Mouse (Mus musculus) hindbrain, embryonic 16.5 days (tissue): ENCODE results near the gene Dlgap3. TPM values are rescaled to one million over a fixed set of nuclear protein-coding genes. Genes with fewer than 3 reads are reported as not detected.

Source experiments
- ATAC-seq: fragments of 200-750 bp; cut with Nextera tagmentation; 2 replicates; pipeline ENCODE4 v1.8.0; 2017; ENCODE audit warnings: moderate TSS enrichment, moderate library complexity
- H3K27ac ChIP-seq: fragments of 300-500 bp; sonication (generic); 2 replicates; pipeline ENCODE4 v1.5.1; 2014; ENCODE audit warnings: low read depth, mild to moderate bottlenecking, control low read depth, low read length, moderate library complexity
- H3K27me3 ChIP-seq: fragments of 300-500 bp; sonication (generic); replicated peaks from 2 replicates; pipeline ENCODE4 v1.6.1; 2014; ENCODE audit warnings: low read length; ENCODE audit not compliant: control insufficient read depth, insufficient read depth
- H3K36me3 ChIP-seq: fragments of 300-500 bp; sonication (generic); 2 replicates; pipeline ENCODE4 v1.6.1; 2014; ENCODE audit warnings: mild to moderate bottlenecking, low read length, moderate library complexity, mixed read lengths; ENCODE audit not compliant: control insufficient read depth, insufficient read depth
- H3K4me1 ChIP-seq: fragments of 300-500 bp; sonication (generic); 2 replicates; pipeline ENCODE4 v1.6.1; 2014; ENCODE audit warnings: low read depth, low read length; ENCODE audit not compliant: control insufficient read depth, insufficient read depth
- H3K4me2 ChIP-seq: fragments of 300-500 bp; sonication (generic); 2 replicates; pipeline ENCODE4 v1.6.1; 2014; ENCODE audit warnings: mild to moderate bottlenecking, low read length, control low read depth, moderate library complexity
- H3K4me3 ChIP-seq: fragments of 300-500 bp; sonication (generic); 2 replicates; pipeline ENCODE4 v1.5.1; 2014; ENCODE audit warnings: mild to moderate bottlenecking, low read length, control low read depth, moderate library complexity
- H3K9ac ChIP-seq: fragments of 300-500 bp; sonication (generic); 2 replicates; pipeline ENCODE4 v1.6.1; 2014; ENCODE audit warnings: low read depth, mild to moderate bottlenecking, control low read depth, low read length, moderate library complexity
- H3K9me3 ChIP-seq: fragments of 300-500 bp; sonication (generic); 2 replicates; pipeline ENCODE4 v1.6.1; 2014; ENCODE audit warnings: mild to moderate bottlenecking, low read length, moderate library complexity; ENCODE audit not compliant: control insufficient read depth
- WGBS: fragments of 180-500 bp; shearing (Covaris S2); extraction: QIAGEN DNeasy Blood & Tissue Kit; methylation state at CpG from one replicate; pipeline ENCODE4 v1.1.7; 2014; 5-methylcytosine and 5-hydroxymethylcytosine counted together
- polyA plus RNA-seq: library from polyadenylated mRNA; unstranded; fragments of >200 nt; fragmentation: Nextera tagmentation; extraction: Ambion mirVana; gene quantifications from 2 replicates; pipeline ENCODE4 v1.2.1, GENCODE M21; 2015

The Dlgap3 gene
- polyA plus RNA-seq, 1 experiment from 2014 or later, result 21.0 TPM

DNA sequence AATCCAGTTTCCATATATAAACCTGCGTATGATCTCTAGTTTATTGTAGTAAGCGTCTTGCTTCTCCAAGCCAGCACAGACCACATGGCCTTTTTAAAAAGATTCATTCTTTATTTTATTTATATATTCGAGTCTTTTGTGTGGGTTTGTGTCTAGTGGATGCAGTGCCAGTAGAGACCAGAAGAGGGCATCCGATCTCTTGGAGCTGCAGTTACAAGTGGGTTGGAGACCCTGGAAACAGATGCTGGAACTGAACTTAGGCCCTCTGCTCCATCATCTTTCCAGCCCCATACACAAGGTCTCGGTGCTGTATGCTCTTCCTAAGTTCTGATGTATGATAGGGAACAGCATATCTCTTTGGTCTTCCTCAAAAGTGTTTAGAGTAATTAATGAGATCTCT lies 13.2 kb upstream of the Dlgap3 start:
- ATAC-seq, result no peak
- Histone ChIP-seq H3K4me2 (no peak overlapping the region), H3K9me3 (no peaks in the 10 kb centered on the region), H3K27me3 (no peaks in the 10 kb centered on the region), H3K9ac (no peak overlapping the region), H3K4me3 (no peak overlapping the region), H3K27ac (no peak overlapping the region), H3K4me1 (no peaks in the 10 kb centered on the region), H3K36me3 (no peaks in the 10 kb centered on the region)
- 65% methylated on average over 5 of the region's 5 CpGs for WGBS

- no peak for ATAC-seq
Measured at GRCm38 (mm10) chr4:127157746-127158145, 11.3 kb upstream of the Dlgap3 start.

GRCm38 (mm10) chr4:127163926-127164325 lies 5.1 kb upstream of the Dlgap3 start:
- Histone ChIP-seq H3K9ac (no peak overlapping the region), H3K4me1 (peaks cover 7% of the 10 kb centered on the region), H3K27ac (no peak overlapping the region), H3K27me3 (no peaks in the 10 kb centered on the region), H3K9me3 (no peaks in the 10 kb centered on the region), H3K36me3 (no peaks in the 10 kb centered on the region), H3K4me2 (no peak overlapping the region), H3K4me3 (no peak overlapping the region)
- no peak for ATAC-seq
- 72% methylated on average over 8 of the region's 8 CpGs for WGBS

More at GRCm38 (mm10) chr4:127157746-127158145, 11.3 kb upstream of the Dlgap3 start:
- Histone ChIP-seq H3K9me3 (no peaks in the 10 kb centered on the region), H3K4me1 (no peaks in the 10 kb centered on the region), H3K27me3 (no peaks in the 10 kb centered on the region), H3K4me3 (no peak overlapping the region), H3K9ac (no peak overlapping the region), H3K27ac (no peak overlapping the region), H3K36me3 (no peaks in the 10 kb centered on the region), H3K4me2 (no peak overlapping the region)
- WGBS, result 85% methylated on average over 4 of the region's 4 CpGs

DNA sequence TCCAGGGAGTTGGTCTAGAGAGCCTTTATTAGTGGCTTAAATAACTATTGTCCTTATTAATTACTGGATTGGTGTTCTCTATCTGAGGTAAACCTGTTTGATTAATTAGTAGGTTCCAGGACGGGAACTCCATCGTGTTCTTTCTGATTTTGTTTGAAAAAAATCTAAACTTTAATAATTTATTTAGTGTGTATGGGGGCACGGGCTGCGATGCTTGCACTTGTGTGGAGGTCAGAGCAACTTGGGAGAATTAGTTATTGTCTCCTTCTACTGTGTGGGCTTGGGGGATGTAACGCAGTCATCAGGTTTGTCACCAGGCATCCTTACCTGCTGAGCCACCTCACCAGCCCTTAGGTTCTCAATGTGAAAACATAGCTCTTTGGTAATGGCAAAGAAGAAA lies 1.9 kb upstream of the Dlgap3 start:
- Histone ChIP-seq H3K4me2 (no peak overlapping the region), H3K4me1 (peaks cover 24% of the 10 kb centered on the region), H3K9me3 (no peaks in the 10 kb centered on the region), H3K4me3 (no peak overlapping the region), H3K36me3 (no peaks in the 10 kb centered on the region), H3K27ac (no peak overlapping the region), H3K27me3 (no peaks in the 10 kb centered on the region), H3K9ac (no peak overlapping the region)
- WGBS, result 66% methylated on average over 5 of the region's 5 CpGs
- ATAC-seq, result no peak

DNA sequence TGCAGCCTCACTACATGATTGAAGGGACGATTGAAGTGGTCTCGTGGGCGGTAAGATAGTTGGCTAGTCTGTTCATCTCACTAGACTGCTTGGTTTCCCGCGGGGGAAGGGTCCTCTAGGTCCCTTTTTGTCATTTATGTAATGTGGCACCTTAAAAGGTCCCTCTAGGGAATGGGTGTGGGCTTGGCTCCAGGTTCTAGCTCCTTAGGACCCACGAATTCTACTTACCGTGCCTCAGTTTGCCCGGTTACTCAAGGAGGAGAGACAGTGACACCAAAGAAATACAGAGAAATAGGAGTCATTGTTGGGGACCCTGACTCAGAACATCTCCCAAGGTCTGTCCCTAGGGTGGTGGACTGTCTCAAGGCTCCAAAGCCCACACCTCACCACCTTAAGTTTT lies 1.3 kb upstream of the Dlgap3 start:
- Histone ChIP-seq H3K27ac (peak overlapping the region; percentile 86; the same call in 1 of the 2 replicates), H3K4me3 (peak overlapping the region; percentile 85), H3K27me3 (no peaks in the 10 kb centered on the region), H3K4me1 (peaks cover 29% of the 10 kb centered on the region), H3K4me2 (peak overlapping the region; percentile 86), H3K9ac (peak overlapping the region; percentile 85), H3K36me3 (no peaks in the 10 kb centered on the region), H3K9me3 (no peaks in the 10 kb centered on the region)
- 11% methylated on average over 8 of the region's 8 CpGs for WGBS
- no peak; the same call in 1 of the 2 replicates for ATAC-seq

DNA sequence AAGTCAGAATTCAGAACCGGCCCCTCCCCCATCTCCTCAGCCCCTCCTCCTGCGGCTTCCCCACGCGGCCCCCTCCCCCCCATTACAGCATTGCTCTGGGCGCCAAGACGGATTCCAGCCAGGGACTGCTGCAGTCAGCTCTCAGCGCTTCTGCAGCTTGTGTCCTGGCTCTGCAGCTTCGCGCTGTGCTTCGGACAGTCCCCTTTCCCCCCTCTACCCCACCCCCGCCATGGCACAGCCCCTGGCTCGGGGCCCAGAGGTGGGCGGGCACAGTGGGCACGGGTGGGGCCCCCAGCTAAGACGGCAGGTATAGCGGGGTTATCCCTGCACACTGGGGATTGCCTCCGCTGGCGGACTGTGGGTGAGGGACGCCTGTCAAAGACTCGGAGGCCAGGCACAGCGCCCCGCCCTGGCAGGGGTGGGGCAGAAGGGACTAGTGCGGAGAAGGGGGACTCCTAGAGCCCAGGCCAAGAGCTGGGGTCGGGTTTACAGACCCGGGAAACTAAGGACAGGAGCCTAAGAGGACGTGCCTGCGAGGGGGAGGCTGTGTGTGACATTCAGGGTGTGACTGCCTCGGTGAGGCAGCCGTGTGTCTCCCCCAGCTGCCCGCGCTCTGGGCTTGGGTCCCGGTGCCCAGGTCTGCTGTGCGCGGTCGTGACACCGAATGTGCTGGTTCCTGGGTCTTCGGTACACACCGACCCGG lies 642 bp upstream of the Dlgap3 start:
- Histone ChIP-seq H3K9me3 (no peaks in the 10 kb centered on the region), H3K4me3 (peak overlapping the region; percentile 85), H3K4me2 (peak overlapping the region; percentile 86), H3K27ac (peak overlapping the region; percentile 86), H3K36me3 (no peaks in the 10 kb centered on the region), H3K27me3 (no peaks in the 10 kb centered on the region), H3K4me1 (peaks cover 34% of the 10 kb centered on the region), H3K9ac (peak overlapping the region; percentile 85)
- ATAC-seq, result peak; percentile 75
- WGBS, result 0% methylated on average over 39 of the region's 39 CpGs

DNA sequence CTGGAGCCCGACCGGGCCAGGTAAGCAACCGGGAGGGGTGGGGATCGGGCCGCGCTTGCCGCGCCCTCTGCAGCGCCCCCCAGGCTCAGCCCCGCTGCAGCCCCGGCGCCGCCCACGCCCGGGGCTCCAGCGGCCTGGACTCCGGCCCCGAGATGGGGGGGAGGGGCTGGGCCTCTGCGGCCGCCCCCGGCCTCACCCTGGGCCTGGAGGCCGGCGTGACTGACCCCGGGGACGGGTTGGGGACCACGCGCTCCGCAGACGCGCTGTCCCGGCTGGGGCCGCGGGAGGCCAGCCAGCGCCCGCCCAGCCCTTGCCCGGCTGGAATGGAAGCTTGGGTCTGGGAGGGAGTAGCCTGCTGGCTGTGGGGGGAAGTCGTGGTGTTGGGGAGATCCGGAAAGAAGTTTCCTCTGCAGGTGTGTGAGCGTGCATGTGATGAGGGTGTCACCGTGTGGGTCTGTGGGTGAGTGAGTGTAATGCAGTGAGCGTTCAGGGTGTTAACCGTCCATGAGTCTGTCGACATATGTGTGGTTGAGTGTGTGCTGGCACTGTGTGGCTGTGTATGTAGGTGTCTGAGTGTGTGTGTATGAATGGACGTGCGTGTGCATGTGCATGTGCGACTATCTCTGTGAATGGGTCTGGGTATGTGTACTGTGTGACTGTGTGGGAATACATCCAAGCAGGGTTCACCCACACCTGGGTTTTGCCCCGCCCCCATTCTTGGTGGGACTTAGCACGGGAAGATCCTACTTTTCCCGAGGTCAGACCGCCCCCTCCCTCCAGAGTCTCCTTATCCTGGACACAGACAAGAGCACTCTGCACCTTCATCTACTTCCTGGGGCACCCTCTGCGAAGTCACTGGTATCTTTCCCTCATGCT lies 580 bp downstream of the Dlgap3 start:
- Histone ChIP-seq H3K36me3 (no peaks in the 10 kb centered on the region), H3K9ac (peak overlapping the region; percentile 85), H3K4me1 (peaks cover 36% of the 10 kb centered on the region), H3K4me3 (peak overlapping the region; percentile 85), H3K4me2 (peak overlapping the region; percentile 86), H3K27me3 (no peaks in the 10 kb centered on the region), H3K27ac (peak overlapping the region; percentile 86), H3K9me3 (no peaks in the 10 kb centered on the region)
- ATAC-seq, result peak; percentile 51
- WGBS, result 2% methylated on average over 27 of the region's 51 CpGs

DNA sequence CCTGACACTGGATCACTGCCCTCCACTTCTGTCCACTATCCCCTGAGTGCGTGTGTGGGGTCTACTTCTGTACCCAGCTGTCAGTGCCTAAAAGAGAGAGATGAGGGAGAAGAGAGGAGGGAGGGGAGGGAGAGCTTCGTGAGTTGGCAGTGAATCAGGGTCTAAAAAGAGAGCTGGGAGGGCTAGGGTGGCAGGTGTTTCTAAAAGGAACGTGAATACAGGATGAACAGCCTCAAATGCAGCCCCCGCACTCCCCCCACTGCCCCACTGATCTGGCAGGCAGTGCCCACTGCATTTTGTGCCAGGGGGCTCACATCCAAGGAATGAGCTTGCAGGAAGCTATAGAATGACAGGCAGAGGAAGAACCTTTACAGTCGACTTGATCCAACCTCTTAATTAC lies 1.9 kb downstream of the Dlgap3 start:
- no peak overlapping the region for H3K9ac ChIP-seq
- H3K27me3 ChIP-seq, result no peaks in the 10 kb centered on the region
- no peak for ATAC-seq
- peak overlapping the region; percentile 86 for H3K4me2 ChIP-seq
- no peak overlapping the region for H3K27ac ChIP-seq
- H3K9me3 ChIP-seq, result no peaks in the 10 kb centered on the region
- H3K4me1 ChIP-seq, result peaks cover 36% of the 10 kb centered on the region
- 14% methylated on average over 5 of the region's 5 CpGs for WGBS
- H3K36me3 ChIP-seq, result no peaks in the 10 kb centered on the region
- no peak overlapping the region for H3K4me3 ChIP-seq

GRCm38 (mm10) chr4:127171341-127171905 lies 2.4 kb downstream of the Dlgap3 start:
- 53% methylated on average over 4 of the region's 4 CpGs for WGBS
- H3K9me3 ChIP-seq, result no peaks in the 10 kb centered on the region
- peaks cover 36% of the 10 kb centered on the region for H3K4me1 ChIP-seq
- peak overlapping the region; percentile 86 for H3K4me2 ChIP-seq
- peak overlapping the region; percentile 7; the same call in 1 of the 2 replicates for H3K9ac ChIP-seq
- H3K27me3 ChIP-seq, result no peaks in the 10 kb centered on the region
- no peaks in the 10 kb centered on the region for H3K36me3 ChIP-seq
- H3K4me3 ChIP-seq, result peak overlapping the region; percentile 8; the same call in 1 of the 2 replicates
- H3K27ac ChIP-seq, result peak overlapping the region; percentile 25; the same call in 1 of the 2 replicates
- ATAC-seq, result no peak
